8 mouse cellular contexts compared by ENCODE assay signal in the genomic region with DNA sequence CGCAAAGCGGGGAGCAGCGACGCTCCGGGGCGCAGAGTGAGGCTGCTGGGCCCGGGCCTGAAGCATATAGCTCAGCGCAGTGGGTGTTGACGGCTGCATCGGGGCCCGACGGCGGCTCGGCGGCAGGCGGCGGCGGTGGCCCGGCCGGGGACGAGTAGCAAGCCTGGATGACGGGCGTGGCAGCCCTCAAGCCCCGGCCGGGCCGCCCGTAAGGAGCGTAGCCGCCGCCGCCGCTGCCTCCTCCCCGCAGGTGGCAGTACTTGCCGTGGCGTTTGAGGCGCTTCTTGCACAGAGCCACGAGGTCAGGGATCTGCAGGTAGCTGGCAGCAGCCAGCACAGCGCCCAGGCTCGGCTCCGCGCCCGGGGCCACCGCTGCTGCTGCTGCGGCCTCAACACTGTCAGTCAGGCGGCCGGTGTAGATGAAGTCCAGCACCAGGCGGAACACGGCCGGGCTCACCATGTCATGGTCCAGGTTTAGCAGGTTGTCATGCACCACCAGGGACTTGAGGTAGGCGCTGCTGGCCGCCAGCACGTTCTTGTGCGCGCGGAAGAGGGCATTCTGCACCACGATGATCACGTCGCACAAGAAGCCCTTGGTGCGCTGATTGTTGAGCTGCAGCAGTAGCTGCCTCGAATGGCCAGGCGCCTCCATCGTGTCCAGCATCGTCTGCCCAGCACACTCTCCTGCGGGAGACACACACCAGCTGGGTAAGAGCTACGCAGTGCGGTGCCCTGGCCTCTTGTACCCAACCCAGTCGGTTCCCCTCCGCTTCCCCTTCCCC. TPM values are rescaled to one million over a fixed set of nuclear protein-coding genes. Genes with fewer than 3 reads are reported as not detected.
A peak's percentile ranks its signal among the peaks of the same experiment; 100 is the strongest.
DNase-seq lines count a peak whose midpoint lies in the region; ATAC-seq and TF ChIP-seq lines count a peak whose summit lies in the region.

No protein-coding gene starts in this region.

- TF ChIP-seq EP300 in liver, postnatal 0 days (IDR thresholded peaks at IDR 0.05; ENCODE audit: low read depth) = no peak

- peak; percentile 55 for DNase-seq in adrenal gland, adult 2 months
- no peak for DNase-seq in adrenal gland, adult 8-10 months
- DNase-seq in urinary bladder, postnatal 25 days (ENCODE audit: low spot score) = peak; percentile 38
- DNase-seq in urinary bladder, postnatal 10 days (ENCODE audit: low spot score) = no peak
- peak; percentile 48 for DNase-seq in liver, postnatal 0 days
- DNase-seq in splenic B cell, adult 2 months (ENCODE audit: low read depth, low spot score) = peak; percentile 66
- DNase-seq in frontal cortex, postnatal 25 days (ENCODE audit: low spot score in 2 of 2) = no peak

- peaks cover 58% of the 10 kb centered on the region for H3K27me3 ChIP-seq in hindbrain, embryonic 16.5 days (replicated peaks; ENCODE audit: control insufficient read depth, insufficient read depth, low read length)
- peaks cover 79% of the 10 kb centered on the region for H3K27me3 ChIP-seq in liver, postnatal 0 days (ENCODE audit: insufficient read depth, low read length)
- 0 out of 2 replicates have a peak, but pooled peaks cover 3% of the 10 kb centered on the region for H3K27me3 ChIP-seq in splenic B cell, adult 2 months (ENCODE audit: control insufficient read depth, insufficient read depth, low read length, poor library complexity, severe bottlenecking)

- ATAC-seq in hindbrain, embryonic 16.5 days = no peak
- no peak for ATAC-seq in liver, postnatal 0 days

- peak overlapping the region; percentile 34 for H3K4me3 ChIP-seq in hindbrain, embryonic 16.5 days (ENCODE audit: low read length)
- peak overlapping the region; percentile 62 for H3K4me3 ChIP-seq in liver, postnatal 0 days (ENCODE audit: low read depth, low read length)

- H3K36me3 ChIP-seq in hindbrain, embryonic 16.5 days (ENCODE audit: control insufficient read depth, insufficient read depth, low read length) = peaks cover 6% of the 10 kb centered on the region
- peaks cover 7% of the 10 kb centered on the region for H3K36me3 ChIP-seq in liver, postnatal 0 days (replicated peaks; ENCODE audit: insufficient read depth, low read length)
- peaks cover 4% of the 10 kb centered on the region; the same call in 1 of the 2 replicates for H3K36me3 ChIP-seq in splenic B cell, adult 2 months (ENCODE audit: control insufficient read depth, insufficient read depth, low read length, poor library complexity, severe bottlenecking)

- no peaks in the 10 kb centered on the region for H3K9me3 ChIP-seq in hindbrain, embryonic 16.5 days (ENCODE audit: control insufficient read depth, low read length)
- no peaks in the 10 kb centered on the region for H3K9me3 ChIP-seq in liver, postnatal 0 days (ENCODE audit: low read length)

- 5% methylated on average over 60 of the region's 68 CpGs for WGBS in hindbrain, embryonic 16.5 days
- WGBS in liver, postnatal 0 days (ENCODE audit: insufficient replicate concordance) = 4% methylated on average over 67 of the region's 68 CpGs

- H3K4me1 ChIP-seq in hindbrain, embryonic 16.5 days (ENCODE audit: control insufficient read depth, insufficient read depth, low read depth, low read length) = peaks cover 38% of the 10 kb centered on the region
- H3K4me1 ChIP-seq in liver, postnatal 0 days (ENCODE audit: insufficient read depth) = peaks cover 54% of the 10 kb centered on the region

- H3K27ac ChIP-seq in hindbrain, embryonic 16.5 days (ENCODE audit: low read depth, low read length) = peak overlapping the region; percentile 12; the same call in 1 of the 2 replicates
- H3K27ac ChIP-seq in liver, postnatal 0 days (ENCODE audit: low read depth) = no peak overlapping the region

- H3K9ac ChIP-seq in hindbrain, embryonic 16.5 days (ENCODE audit: low read depth, low read length) = peak overlapping the region; percentile 56
- H3K9ac ChIP-seq in liver, postnatal 0 days (replicated peaks) = peak overlapping the region; percentile 34

- TF ChIP-seq CTCF in liver, postnatal 0 days (IDR thresholded peaks at IDR 0.05; ENCODE audit: low read depth) = no peak

- peak overlapping the region; percentile 52 for H3K4me2 ChIP-seq in hindbrain, embryonic 16.5 days (ENCODE audit: low read length)
- H3K4me2 ChIP-seq in liver, postnatal 0 days (ENCODE audit: low read depth, low read length) = peak overlapping the region; percentile 91

RNA-seq across cellular contexts. Expression of a gene that starts 2.3 kb away (rescaled TPM):
- total RNA-seq in adrenal gland, adult 2 months (2021) = 10 to 100 TPM in 1 of 2 experiments, 1 to 10 TPM in 1; 7.5 to 15.4 TPM
- 25.9 and 26.9 TPM in 2 replicates for polyA plus RNA-seq in adrenal gland, adult 2 months (2012; rRNA removed)
- 10 to 100 TPM in 2 of 4 experiments, 1 to 10 TPM in 2; 7.7 to 16.5 (median 11.4) TPM for total RNA-seq in adrenal gland, adult 8-10 months (2022)
- polyA plus RNA-seq in hindbrain, embryonic 16.5 days (2015; fragmentation: Nextera tagmentation; extraction: Ambion mirVana) = 1.9 and 2.2 TPM in 2 replicates
- polyA plus RNA-seq in liver, postnatal 0 days (2015; fragmentation: Nextera tagmentation; extraction: Ambion mirVana) = 1.1 and 1.5 TPM in 2 replicates

RNA-seq across cellular contexts. Expression of a gene that starts 11.6 kb away (rescaled TPM):
- total RNA-seq in adrenal gland, adult 2 months (2021) = 10 to 100 TPM; 20.4 to 26.5 TPM
- 7.0 and 7.4 TPM in 2 replicates for polyA plus RNA-seq in adrenal gland, adult 2 months (2012; rRNA removed)
- 10 to 100 TPM; 22.3 to 28.9 (median 25.9) TPM for total RNA-seq in adrenal gland, adult 8-10 months (2022)
- 14.4 and 14.5 TPM in 2 replicates for polyA plus RNA-seq in hindbrain, embryonic 16.5 days (2015; fragmentation: Nextera tagmentation; extraction: Ambion mirVana)
- 12.4 and 13.6 TPM in 2 replicates for polyA plus RNA-seq in liver, postnatal 0 days (2015; fragmentation: Nextera tagmentation; extraction: Ambion mirVana)

RNA-seq across cellular contexts. Expression of a gene that starts 24.0 kb away (rescaled TPM):
- total RNA-seq in adrenal gland, adult 2 months (2021) = 10 to 100 TPM; 32.3 to 37.4 TPM
- polyA plus RNA-seq in adrenal gland, adult 2 months (2012; rRNA removed) = 72.0 and 87.5 TPM in 2 replicates
- total RNA-seq in adrenal gland, adult 8-10 months (2022) = 10 to 100 TPM; 32.3 to 46.1 (median 44.7) TPM
- polyA plus RNA-seq in hindbrain, embryonic 16.5 days (2015; fragmentation: Nextera tagmentation; extraction: Ambion mirVana) = 15.4 and 15.7 TPM in 2 replicates
- polyA plus RNA-seq in liver, postnatal 0 days (2015; fragmentation: Nextera tagmentation; extraction: Ambion mirVana) = 10.9 and 13.0 TPM in 2 replicates

RNA-seq across cellular contexts. Expression of a gene that starts 26.5 kb away (rescaled TPM):
- total RNA-seq in adrenal gland, adult 2 months (2021) = 10 to 100 TPM; 29.2 to 58.9 TPM
- 48.1 and 62.9 TPM in 2 replicates for polyA plus RNA-seq in adrenal gland, adult 2 months (2012; rRNA removed)
- 10 to 100 TPM; 39.9 to 74.9 (median 58.7) TPM for total RNA-seq in adrenal gland, adult 8-10 months (2022)
- polyA plus RNA-seq in hindbrain, embryonic 16.5 days (2015; fragmentation: Nextera tagmentation; extraction: Ambion mirVana) = 10.6 and 10.7 TPM in 2 replicates
- polyA plus RNA-seq in liver, postnatal 0 days (2015; fragmentation: Nextera tagmentation; extraction: Ambion mirVana) = 1.5 and 2.0 TPM in 2 replicates

Comparison
In these comparisons a context has a peak if more than half of its experiments do, and no peak if none do; other contexts are left out.
1. DNase-seq: peak in adrenal gland, adult 2 months (single experiment), urinary bladder, postnatal 25 days (single experiment), liver, postnatal 0 days (single experiment) and splenic B cell, adult 2 months (single experiment); none in adrenal gland, adult 8-10 months (single experiment), urinary bladder, postnatal 10 days (single experiment) and frontal cortex, postnatal 25 days (0 of 2).